Mouse (Mus musculus) liver, adult 10 weeks (tissue): ENCODE measurements around the gene Gm15091. TPM values are rescaled to one million over a fixed set of nuclear protein-coding genes. Genes with fewer than 3 reads are reported as not detected.

Source experiments
- polyA plus RNA-seq: library from polyadenylated mRNA; stranded (reverse); fragments of 350-450 nt; fragmentation: Illumina TruSeq; extraction: RNeasy Lipid Tissue Mini Kit (QIAGEN cat#74804); gene quantifications from one replicate; pipeline ENCODE4 v1.2.3, GENCODE M21; 2014; ENCODE audit warnings: low read depth, low replicate concordance

The Gm15091 gene
- not detected for polyA plus RNA-seq

DNA sequence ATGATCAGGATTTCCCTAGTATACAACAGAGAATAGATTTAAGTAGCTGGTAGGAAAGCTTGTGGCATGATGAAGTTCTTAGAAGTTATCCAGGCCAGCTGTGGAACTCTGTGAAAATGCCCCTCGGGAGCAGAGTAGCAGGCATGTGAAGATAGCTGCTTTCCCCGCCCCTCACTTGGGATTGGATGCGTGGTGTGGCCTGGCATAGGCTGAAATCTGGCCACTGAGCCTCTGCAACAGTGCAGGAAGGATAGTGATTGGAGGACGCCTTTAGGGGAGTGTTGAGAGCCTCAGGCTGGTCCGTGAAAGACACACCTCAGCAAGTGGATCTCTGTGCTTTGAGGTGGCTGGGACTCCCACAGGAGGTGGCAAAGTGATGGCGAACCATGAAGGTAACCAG, at the start of gene Gm15091:
Gene Gm15091, plus strand, starts transcription at position 301 of the 400 bp plus-strand sequence.

Other genes with a start within 250 kb of the Gm15091 start
- not detected for gene Gm15097, start 157.2 kb upstream of the Gm15091 start, polyA plus RNA-seq